Mouse (Mus musculus): Measurements from ENCODE around the gene Top1. TPM values are rescaled to one million over a fixed set of nuclear protein-coding genes. Genes with fewer than 3 reads are reported as not detected.
A peak's percentile ranks its signal among the peaks of the same experiment; 100 is the strongest.

The Top1 gene
- total RNA-seq, 1 experiment from 2014 or later, result 127 TPM

DNA sequence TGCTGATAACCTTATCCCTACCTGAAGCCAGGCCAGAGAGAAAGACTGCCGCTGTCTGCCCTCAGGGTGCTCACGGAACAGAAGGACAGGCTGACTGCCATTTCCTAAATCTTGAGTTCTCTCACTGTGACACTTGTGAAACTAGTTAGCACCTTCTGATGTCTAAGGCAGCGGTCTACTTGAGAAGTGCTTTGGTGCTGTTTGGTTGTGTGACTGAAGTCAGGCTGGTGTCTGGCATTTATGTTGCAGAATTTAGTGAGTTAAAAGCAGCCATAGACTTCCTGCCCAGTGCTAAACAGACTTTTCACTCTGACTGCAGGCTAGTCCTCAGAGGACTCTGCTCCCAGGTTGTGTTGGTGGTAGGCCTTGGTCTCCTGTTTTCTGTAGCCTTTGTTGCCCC lies 88.6 kb downstream of the Top1 start:
- no peak for ATAC-seq (ENCODE audit: extremely low read depth, insufficient number of reproducible peaks, low FRiP score, poor library complexity, severe bottlenecking)

DNA sequence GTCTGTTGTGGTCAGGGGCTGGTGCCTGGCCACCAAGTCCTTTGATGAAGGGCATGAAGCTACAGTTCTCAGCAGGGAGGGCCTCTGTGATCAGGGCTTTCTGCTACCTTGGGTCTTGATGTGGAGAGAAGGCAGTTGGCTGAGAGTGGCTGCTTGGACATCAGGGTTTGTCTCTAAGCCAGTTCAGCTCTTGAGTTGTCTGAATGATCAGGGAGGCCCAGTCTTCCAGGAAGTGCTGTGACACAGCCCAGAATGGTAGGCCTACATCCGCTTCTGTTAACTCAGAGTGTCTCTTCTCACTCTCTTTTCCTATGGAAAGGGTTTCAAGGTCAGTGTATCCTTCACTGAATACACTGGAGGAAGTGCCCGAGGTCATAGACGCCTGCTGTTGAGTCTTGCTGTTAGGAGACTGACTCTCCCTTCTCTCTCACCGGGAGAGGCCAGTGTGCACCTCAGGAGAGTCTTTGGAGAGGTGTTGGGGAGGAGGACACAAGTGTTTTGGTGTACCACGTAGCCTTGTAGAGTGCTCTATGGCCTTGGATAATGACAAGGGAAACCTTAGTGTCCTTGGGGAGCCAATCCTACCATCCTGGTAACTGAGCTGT lies 90.1 kb downstream of the Top1 start:
- no peak for ATAC-seq (ENCODE audit: extremely low read depth, insufficient number of reproducible peaks, low FRiP score, poor library complexity, severe bottlenecking)

DNA sequence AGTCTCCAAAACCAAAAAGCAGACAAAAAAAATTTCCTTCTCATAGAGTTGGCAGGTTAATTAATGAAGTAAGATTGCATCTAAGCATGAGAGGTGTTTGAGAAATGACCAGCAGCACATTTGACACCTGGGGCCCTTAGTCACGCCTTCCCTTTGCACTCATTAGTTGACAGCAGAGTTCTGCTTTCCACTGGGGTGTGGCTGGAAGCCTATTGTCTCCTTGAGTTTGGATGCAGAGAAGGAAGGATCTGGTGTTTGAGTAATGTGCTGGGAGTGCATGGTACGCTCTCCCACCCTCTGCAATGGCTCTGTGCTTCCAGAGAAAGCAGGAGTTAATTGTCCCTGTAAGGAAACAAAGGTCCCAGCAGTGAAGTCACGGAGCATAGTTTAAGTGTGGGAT lies 90.8 kb downstream of the Top1 start:
- ATAC-seq (ENCODE audit: extremely low read depth, insufficient number of reproducible peaks, low FRiP score, poor library complexity, severe bottlenecking), result no peak

DNA sequence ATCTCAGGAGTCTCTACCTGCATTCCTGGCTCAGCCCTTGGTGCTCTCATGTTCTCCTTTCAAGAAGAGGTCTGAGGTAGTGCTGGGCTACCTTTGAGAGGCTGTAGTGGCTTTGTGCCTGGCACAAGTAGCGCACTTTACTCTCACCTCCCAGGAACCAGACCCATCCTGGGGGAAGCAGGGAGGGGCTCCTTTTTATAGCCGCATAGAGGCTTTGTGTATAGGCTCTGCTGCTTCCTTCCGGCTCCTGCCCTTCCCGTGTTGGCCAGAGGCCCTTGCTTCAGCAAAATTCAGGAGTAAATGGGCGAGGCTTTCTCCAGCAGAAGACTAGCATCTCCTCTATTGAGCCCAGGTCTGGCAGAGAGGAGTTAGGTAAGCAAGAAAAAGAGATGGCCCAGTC lies 92.7 kb downstream of the Top1 start:
- no peak for ATAC-seq (ENCODE audit: extremely low read depth, insufficient number of reproducible peaks, low FRiP score, poor library complexity, severe bottlenecking)

DNA sequence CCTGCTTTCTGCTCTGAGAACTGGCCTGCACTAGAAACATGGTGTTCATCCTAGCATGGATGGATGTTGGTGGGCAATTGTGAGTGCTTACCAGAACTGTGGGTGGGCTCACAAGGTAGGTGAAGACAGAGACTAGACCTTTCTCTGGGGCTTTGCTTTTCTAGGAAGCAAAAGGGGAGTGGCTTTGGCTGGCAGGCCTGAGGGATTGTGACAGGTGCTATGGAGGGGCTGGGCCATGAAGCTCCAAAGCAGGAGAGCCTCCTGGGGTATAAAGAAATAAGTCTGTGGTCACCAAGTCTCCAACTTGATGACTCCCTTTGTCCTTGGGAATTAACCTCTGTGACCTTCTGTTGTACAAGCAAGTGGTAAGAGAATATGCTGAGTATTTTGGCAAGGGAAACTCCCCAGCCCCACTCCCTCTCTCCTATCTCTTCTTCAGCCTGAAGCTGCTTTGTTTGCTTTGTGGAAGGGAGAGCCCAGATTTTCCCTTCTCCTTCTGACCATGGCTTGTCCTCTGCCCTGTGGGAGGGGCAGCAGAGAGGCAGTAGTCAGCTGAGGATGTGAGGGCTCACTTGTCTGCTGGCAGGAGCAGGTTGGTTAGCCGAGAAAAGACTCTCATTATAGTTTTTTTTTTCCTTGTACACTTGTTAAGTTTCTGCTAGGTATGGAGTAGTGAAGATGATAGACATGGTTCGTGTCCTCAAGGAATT lies 94.1 kb downstream of the Top1 start:
- no peak for ATAC-seq (ENCODE audit: extremely low read depth, insufficient number of reproducible peaks, low FRiP score, poor library complexity, severe bottlenecking)

DNA sequence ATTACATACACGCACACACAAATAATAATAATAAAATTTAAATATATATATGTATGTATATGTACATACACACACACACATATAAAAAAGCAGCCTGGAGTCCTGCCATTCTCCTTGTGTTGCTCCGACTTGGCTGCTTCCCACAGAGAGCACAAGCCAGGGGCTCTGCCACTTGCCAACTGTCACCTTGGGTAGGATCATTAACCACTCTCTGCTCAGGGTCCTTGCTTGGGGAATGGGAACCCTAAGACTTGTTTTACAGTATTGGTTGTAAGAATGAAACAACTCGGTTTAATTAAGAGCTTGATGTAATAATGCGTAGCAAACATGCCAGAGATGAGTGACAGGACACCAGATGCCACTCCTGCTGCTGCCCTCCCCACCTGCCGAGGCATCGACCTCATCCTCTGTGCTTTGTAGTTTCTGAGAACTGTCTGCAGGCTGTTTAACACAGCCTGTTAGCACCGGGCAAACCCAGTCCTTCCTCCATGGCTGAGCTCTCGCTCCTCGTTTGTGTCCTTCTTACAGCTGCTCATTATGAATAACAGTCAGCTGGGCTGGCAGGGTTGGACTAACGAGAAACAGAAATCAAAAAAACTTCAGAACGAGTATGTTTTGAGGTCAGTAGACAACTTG lies 95.0 kb downstream of the Top1 start:
- ATAC-seq (ENCODE audit: extremely low read depth, insufficient number of reproducible peaks, low FRiP score, poor library complexity, severe bottlenecking), result no peak

DNA sequence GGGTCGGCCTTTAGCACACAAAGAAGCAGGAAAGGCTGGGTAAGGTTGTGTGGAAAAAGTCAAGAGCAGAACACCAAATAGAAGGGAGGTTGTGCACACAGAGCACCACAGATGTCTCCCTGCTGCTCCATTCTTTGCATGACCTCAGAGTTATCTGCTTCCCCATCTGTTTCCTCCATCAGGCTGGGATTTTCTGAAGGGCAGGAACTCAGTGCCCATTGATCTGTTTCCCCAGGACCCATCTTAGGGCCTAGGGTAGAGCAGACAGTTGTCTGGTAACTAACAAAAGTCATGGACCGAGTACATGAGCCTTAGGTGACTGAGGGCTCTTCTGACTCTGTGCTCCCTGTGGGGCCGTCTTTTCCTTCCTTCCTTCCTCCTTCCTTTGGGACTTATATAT lies 95.9 kb downstream of the Top1 start:
- no peak for ATAC-seq (ENCODE audit: extremely low read depth, insufficient number of reproducible peaks, low FRiP score, poor library complexity, severe bottlenecking)

DNA sequence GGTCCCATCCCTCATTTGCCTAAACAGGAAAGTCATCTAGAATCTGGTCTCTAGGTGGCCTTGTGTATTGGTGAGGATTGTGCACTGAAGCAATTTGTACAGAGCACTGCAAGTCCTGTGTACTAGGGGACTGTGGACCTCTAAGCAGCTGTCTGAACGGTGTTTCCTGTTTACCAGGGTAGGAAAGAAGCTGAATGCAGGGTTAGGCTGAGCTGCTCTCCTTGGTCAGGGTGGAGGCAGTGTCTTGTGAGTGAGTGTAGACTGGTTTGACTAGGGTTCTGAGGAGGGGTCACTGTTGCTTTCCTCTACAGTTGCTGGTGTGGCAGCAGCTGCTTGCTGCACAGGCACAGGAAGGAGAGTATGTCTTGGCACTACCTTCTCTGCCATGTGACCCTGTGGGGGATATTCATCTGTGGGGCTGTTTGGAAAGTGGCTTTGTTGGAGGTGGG lies 96.5 kb downstream of the Top1 start:
- ATAC-seq (ENCODE audit: extremely low read depth, insufficient number of reproducible peaks, low FRiP score, poor library complexity, severe bottlenecking), result peak; percentile 58; the same call in 1 of the 2 replicates

DNA sequence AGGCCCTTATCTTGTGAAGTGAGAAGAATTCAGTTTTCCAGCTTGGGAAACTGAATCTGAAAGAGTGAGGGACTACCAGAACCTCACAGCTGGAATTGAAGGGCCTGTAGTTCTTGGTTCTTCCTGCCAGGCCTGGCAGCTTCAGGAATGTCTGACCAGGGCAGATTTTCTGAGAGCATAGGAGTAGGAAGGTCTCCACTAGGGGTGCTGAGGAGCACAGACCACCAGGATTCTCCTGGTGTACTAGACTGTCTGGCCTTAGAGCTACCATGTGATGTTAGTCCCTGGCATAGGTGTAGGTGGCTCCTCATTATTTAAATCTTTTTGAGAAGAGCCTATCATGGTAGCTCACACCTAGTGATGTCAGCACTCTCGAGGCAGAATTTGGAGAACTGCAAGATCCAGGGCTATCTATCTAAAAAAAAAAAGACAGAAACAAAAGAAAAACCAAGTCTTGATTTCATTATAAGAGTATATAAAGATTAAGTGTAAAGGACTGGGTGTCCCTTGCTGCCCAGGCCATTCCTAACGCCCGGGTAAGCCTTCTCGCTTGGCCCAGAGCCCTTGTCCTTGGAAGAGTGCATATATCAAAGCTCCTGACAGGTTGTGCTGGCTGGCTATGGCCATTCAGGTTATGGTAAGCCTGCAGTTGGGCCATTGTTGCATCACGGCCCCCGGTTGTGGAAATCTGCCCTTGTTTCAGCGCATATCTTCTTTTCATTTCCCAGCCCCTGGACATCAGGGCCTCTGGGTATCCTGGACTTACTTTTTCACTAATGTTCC lies 98.5 kb downstream of the Top1 start:
- 0 out of 2 replicates have a peak, but pooled peaks have one; percentile 35 for ATAC-seq (ENCODE audit: extremely low read depth, insufficient number of reproducible peaks, low FRiP score, poor library complexity, severe bottlenecking)

DNA sequence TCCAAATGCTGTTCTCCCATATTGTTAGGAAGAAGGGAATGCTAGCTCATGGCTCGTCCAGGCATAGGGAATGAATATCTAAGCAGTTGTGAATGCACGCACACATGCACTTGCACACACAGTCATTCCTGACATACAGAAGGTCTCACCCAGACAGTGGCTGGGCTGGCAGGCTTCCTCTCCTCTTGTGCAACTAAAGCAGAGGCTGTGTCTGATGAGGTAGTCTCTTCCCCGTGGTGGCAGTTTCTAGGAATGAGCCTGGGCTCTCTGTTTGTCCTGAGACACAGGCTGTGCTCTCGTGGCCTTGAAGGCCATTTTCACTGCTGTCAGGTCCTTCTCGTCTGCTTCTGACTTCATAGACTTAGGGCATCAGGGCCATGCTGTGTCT lies 99.1 kb downstream of the Top1 start:
- no peak for ATAC-seq (ENCODE audit: extremely low read depth, insufficient number of reproducible peaks, low FRiP score, poor library complexity, severe bottlenecking)

DNA sequence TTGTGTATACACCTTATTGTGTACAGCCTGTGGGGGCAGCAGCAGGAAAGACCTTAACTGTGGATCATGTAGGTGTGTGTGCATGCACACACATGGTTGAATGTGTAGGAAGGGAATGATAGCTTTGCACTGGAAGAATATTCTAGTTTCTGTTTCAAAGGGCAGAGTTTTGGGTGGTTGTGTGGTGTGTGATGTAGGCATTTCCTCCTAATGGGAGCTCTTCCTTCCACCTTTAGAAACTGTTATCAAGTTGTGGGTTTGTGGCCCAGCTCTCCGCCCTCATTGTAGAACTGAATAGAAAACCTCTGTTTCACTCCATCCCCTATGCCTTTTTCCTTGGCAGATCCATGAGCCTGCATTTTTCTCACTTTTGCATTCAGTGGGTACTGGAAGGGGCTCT lies 99.8 kb downstream of the Top1 start:
- no peak for ATAC-seq (ENCODE audit: extremely low read depth, insufficient number of reproducible peaks, low FRiP score, poor library complexity, severe bottlenecking)

DNA sequence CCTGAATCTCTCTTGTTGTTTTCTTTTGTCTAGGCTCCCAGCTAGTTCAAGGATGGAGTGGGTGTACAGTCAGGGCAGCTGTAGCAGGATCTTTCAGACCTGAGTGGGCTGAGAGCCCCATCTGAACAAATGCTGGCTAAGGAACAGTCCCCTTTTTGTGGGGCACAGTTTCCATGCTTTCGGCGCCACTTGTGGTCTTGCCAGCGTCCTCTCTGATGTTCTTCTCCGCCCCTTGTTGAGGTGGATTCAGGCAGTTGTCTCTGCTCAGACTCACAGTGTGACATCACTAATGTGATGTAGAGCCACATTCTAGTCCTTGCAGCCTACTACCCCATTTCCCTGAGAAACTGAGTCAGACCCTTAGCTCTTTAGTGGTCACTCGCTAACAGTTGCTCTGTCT lies 100.9 kb downstream of the Top1 start:
- no peak for ATAC-seq (ENCODE audit: extremely low read depth, insufficient number of reproducible peaks, low FRiP score, poor library complexity, severe bottlenecking)

DNA sequence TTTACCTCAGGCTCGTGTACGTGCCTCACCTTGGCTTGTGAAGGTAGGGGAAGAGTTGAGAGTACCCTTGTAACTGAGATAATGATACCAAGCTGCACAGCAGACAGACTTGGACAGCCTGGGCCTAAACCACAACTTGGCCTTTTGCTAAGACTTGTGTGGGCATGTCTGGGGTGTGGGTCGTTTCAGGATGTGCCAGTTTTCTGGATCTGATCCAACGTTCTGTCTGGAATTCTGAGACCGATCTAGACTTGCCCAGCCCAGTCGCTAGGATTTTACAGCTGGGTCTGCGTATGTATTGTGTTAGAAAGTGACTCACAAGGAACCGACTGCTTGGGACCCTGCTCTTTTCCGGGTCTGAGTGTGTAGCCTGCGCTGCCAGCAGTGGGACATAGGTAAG lies 101.4 kb downstream of the Top1 start:
- no peak for ATAC-seq (ENCODE audit: extremely low read depth, insufficient number of reproducible peaks, low FRiP score, poor library complexity, severe bottlenecking)

DNA sequence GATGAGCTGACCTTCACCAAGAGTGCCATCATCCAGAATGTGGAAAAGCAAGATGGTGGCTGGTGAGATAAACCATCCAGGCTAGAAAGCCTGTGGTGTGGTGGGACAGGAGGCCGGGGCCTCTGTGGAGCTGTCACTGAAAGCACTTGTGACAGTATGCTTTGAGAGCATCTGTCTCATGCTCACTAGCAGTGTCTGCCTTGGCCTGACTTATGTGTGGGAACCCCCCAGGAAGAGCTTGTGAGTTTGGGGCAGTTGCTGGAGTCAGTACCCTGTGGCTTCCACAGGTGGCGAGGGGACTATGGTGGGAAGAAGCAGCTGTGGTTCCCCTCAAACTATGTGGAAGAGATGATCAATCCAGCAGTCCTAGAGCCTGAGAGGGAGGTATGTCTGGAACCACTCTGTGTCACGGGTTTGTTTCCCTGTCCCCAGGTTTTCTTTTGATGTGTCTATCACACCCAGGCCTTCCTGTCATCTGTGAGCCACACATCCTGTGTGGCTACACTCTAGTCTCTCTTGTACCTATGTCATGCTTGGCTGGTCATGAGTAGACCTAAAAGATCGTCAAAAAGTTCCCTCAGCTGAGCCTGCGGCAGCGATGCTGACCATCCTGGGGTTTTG lies 111.0 kb downstream of the Top1 start:
- peak; percentile 53 for ATAC-seq (ENCODE audit: extremely low read depth, insufficient number of reproducible peaks, low FRiP score, poor library complexity, severe bottlenecking)

DNA sequence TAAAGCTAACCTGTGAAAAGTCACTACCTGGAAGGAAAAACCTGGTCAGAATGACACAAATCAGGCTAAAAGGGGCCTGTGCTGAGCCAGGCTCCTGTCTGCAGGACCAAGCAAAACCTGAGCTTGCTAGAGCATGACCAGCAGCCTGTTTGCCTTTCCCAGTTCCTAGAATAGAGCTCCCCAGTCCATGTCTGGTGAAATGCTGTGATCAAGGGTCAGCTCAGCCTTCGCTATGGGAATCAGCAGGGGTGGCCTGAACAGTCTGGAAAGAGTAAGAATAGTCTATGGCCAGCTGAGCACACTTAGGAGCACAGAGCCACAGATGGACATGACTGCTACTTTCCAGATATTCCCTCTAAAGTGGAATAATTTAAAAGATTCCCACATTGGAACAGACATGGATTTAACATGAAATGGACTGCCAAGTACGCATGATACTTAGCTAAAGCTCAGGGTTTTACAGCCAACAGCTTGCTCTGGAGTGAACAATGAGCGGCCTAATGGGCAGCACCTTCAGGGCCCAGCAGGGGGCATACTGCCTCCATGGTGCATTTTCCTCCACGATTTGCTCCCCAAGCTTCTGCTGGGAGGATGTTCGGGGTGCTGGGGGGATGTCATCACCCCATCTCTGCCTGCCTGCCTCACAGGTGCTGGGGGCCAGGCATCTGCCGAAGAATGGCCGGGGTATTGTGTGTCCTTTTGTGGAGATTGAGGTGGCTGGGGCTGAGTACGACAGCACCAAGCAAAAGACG lies 114.9 kb downstream of the Top1 start:
- ATAC-seq (ENCODE audit: extremely low read depth, insufficient number of reproducible peaks, low FRiP score, poor library complexity, severe bottlenecking), result no peak

DNA sequence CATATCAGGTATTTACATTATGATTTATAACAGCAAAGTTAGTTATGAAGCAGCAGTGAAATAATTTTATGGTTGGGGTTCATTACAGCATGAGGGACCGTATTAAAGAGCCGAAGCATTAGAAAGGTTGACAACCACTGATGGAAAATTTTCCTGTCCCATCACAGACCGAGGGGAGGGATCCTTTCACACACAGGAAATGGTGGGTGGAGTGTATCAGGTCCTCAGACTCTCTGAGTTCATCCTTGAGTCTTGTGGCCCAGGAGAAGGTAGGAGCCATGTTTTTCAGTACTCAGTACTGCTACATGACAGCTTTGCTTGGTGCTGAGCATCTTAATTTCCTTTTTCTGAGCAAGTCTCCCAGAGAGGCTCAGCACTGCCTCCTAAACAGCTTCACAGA lies 118.1 kb downstream of the Top1 start:
- ATAC-seq (ENCODE audit: extremely low read depth, insufficient number of reproducible peaks, low FRiP score, poor library complexity, severe bottlenecking), result no peak

DNA sequence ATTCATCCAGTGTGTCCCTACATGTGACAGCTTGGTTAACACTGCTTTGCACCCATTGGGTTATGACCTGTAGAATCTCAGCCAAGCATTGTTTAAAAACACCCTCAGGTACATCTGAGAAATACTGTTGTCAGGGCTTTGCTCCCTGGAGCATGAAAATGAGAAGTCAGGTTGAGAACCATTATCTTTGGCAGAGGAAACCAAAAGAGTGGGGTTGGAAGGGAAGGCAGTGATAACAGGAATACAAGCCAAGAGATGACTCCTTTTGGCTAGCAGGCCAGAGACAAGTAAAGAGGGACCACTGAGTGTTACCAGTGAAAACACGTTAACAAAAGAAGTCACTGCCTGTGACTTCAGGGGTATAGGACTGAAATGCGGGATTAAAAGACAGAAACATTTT lies 118.7 kb downstream of the Top1 start:
- no peak for ATAC-seq (ENCODE audit: extremely low read depth, insufficient number of reproducible peaks, low FRiP score, poor library complexity, severe bottlenecking)

DNA sequence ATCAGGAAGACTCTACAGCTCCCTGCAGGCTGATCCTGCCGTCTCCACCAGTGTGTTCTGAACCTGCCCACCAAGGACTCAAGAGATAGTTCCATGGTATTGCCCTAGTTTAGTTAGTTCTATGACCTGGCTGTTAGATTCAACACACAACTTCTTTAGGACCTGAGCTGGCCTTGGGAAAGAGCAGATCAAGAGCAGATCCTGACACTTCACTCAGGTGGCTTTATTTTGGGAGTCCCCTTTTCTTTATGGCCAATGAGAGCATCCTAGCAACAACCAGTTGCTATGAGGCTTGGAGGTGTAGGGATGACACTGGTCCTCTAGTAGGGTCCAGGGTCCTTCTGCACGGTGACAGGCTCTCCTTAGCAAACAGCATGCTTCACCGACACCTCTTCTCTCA lies 119.4 kb downstream of the Top1 start:
- ATAC-seq (ENCODE audit: extremely low read depth, insufficient number of reproducible peaks, low FRiP score, poor library complexity, severe bottlenecking), result no peak

DNA sequence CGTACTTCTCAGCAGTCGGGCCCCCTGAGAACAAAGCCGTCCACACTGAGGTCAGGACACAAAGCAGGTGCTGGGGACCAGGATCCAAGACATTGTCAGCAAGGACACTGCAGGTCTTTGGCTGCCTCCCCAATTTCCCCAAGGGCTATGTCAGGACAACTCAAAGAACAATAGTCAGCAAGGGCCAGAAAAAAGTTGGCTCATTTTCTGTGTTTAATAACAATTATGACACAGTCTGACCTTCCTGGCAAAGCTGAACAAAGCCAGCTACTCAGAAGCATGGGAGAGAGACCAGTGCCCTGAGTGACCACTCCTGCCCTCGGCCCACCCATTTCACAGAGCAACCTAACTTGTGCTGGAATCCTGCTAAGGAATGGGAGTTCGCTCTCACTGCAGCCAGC lies 120.7 kb downstream of the Top1 start:
- no peak for ATAC-seq (ENCODE audit: extremely low read depth, insufficient number of reproducible peaks, low FRiP score, poor library complexity, severe bottlenecking)
